Mouse (Mus musculus) erythroblast, embryonic 14.5 days (primary cell): ENCODE data around the gene Trim67. TPM values are rescaled to one million over a fixed set of nuclear protein-coding genes. Genes with fewer than 3 reads are reported as not detected.
"Not testable (repeated sequence)": the region's sequence is repeated elsewhere in the genome, so short reads cannot be mapped to it uniquely, and the experiment has no call there.

Experiments used
- H3K27me3 ChIP-seq: 2 replicates; pipeline ENCODE4 v1.6.1; 2012; ENCODE audit warnings: inconsistent platforms; ENCODE audit not compliant: control insufficient read depth
- H3K36me3 ChIP-seq: 2 replicates; pipeline ENCODE4 v1.6.1; 2012; ENCODE audit warnings: mild to moderate bottlenecking, inconsistent platforms; ENCODE audit not compliant: control insufficient read depth
- H3K4me1 ChIP-seq: 2 replicates; pipeline ENCODE4 v1.6.1; 2012; ENCODE audit warnings: inconsistent platforms; ENCODE audit not compliant: control insufficient read depth
- H3K4me3 ChIP-seq: replicated peaks from 2 replicates; pipeline ENCODE3; 2012; ENCODE audit warnings: moderate library complexity, mild to moderate bottlenecking, inconsistent platforms
- H3K9me3 ChIP-seq: 2 replicates; pipeline ENCODE4 v1.6.1; 2012; ENCODE audit warnings: low read length, inconsistent platforms, mixed read lengths; ENCODE audit not compliant: control insufficient read depth
- GATA1 ChIP-seq: IDR thresholded peaks from 2 replicates; pipeline ENCODE4 v1.6.1; 2012; ENCODE audit warnings: low read length, inconsistent platforms, mixed read lengths
- TAL1 ChIP-seq: IDR thresholded peaks from 3 replicates; pipeline ENCODE4 v1.6.1; 2012; ENCODE audit warnings: low read length, inconsistent platforms, mixed read lengths
- polyA plus RNA-seq: library from polyadenylated mRNA; stranded (reverse); fragments of >175 nt; gene quantifications from 2 replicates; pipeline ENCODE4 v1.2.3, GENCODE M21; 2012

Gene Trim67
- polyA plus RNA-seq, 1 experiment = not detected

DNA sequence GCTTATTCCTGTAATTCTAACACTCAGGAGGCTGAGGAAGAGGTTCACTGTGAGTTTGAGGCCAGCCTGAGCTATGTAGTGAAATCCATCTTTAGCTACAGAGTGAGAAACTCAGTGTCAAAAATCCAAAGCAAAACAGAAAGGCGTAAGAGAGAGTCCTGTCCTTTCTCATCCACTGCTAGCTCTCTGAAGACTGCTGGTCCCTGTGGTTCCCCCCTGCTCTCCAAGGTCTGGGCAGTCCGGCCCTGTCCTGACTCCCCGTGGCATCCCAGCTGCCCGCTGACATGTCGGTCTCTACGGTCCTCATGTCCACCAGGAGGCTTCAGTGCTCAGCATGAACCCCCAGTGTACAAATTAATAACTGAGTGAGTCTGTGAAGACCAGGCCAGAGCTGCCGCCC, 43.4 kb downstream of the Trim67 start:
- no peaks in the 10 kb centered on the region for H3K9me3 ChIP-seq
- H3K4me3 ChIP-seq = no peak overlapping the region
- no peak for TF ChIP-seq TAL1
- no peak for TF ChIP-seq GATA1
- peaks cover 10% of the 10 kb centered on the region for H3K27me3 ChIP-seq
- peaks cover 37% of the 10 kb centered on the region for H3K36me3 ChIP-seq
- H3K4me1 ChIP-seq = no peaks in the 10 kb centered on the region

DNA sequence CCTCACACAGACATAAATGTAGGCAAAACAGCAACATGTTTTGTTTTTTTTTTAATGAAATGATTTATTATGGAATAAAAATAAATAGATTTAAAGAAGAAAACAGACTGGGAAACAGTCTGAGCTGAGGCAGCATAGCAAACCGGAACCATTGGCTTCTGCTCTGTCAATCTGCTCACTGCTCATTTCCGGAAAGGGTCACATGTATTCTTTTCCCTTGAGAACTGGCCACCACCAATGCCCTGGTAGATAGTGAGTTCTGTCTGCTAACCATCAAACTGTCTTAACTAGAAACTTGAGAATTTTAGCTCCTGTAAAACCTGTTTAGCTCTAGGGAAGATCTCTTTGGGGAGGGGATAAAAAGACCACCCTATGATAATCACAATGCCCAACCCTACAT, 44.0 kb downstream of the Trim67 start:
- no peak overlapping the region for H3K4me3 ChIP-seq
- H3K36me3 ChIP-seq = peaks cover 42% of the 10 kb centered on the region
- no peaks in the 10 kb centered on the region for H3K4me1 ChIP-seq
- peaks cover 10% of the 10 kb centered on the region for H3K27me3 ChIP-seq
- no peak for TF ChIP-seq TAL1
- no peak for TF ChIP-seq GATA1
- H3K9me3 ChIP-seq = no peaks in the 10 kb centered on the region

DNA sequence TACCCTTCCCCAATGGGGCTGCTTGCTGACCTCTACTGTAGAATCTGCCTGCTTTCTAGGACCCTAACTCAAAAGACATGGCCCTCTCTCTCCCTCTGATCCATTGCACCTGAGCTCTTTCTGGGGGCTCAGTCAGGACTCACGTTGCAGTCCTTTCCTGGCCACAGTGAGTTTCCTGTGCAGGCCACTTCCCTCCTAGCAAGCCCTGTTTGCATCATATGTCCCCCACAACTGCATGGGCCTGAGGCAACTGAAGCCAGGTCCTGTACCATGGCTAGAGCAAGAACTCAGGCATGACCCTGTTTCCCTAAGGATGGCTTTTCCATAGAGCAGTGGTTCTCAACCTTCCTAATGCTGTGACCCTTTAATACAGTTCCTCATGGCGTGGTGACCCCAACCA, 45.1 kb downstream of the Trim67 start:
- peaks cover 49% of the 10 kb centered on the region for H3K36me3 ChIP-seq
- no peaks in the 10 kb centered on the region for H3K4me1 ChIP-seq
- no peak for TF ChIP-seq TAL1
- TF ChIP-seq GATA1 = no peak
- peaks cover 10% of the 10 kb centered on the region for H3K27me3 ChIP-seq
- H3K4me3 ChIP-seq = no peak overlapping the region
- no peaks in the 10 kb centered on the region for H3K9me3 ChIP-seq

DNA sequence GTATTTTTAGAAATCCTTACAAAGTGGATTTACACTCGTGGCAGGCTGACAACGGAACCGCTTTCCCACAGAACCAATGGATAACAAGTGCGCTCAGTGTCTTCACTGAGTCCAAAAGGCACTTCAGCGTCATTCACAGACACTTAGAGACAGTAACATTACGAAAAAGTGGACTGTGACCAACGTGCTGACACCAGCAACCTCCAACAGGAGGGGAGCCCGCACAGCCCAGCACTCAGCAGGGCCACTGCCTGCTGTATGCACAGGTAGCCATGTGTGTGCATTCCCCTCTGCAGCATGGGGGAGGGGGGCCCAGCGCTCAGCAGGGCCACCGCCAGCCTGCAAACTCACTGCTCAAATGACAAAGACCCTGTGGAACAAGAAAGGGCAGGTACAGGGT, 46.5 kb downstream of the Trim67 start:
- no peak for TF ChIP-seq TAL1
- no peak for TF ChIP-seq GATA1
- H3K4me1 ChIP-seq = peaks cover 1% of the 10 kb centered on the region; the same call in 1 of the 2 replicates
- no peaks in the 10 kb centered on the region for H3K27me3 ChIP-seq
- H3K4me3 ChIP-seq = no peak overlapping the region
- no peaks in the 10 kb centered on the region for H3K9me3 ChIP-seq
- H3K36me3 ChIP-seq = peaks cover 59% of the 10 kb centered on the region

- Histone ChIP-seq H3K9me3 (no peaks in the 10 kb centered on the region), H3K4me1 (peaks cover 3% of the 10 kb centered on the region; the same call in 1 of the 2 replicates), H3K36me3 (peaks cover 66% of the 10 kb centered on the region), H3K4me3 (no peak overlapping the region), H3K27me3 (no peaks in the 10 kb centered on the region)
- TF ChIP-seq GATA1 (no peak), TAL1 (no peak)
Measured at GRCm38 (mm10) chr8:124840900-124841299, 48.0 kb downstream of the Trim67 start.

GRCm38 (mm10) chr8:124841775-124842174, 48.9 kb downstream of the Trim67 start:
- TF ChIP-seq GATA1 (no peak), TAL1 (no peak)
- no peaks in the 10 kb centered on the region for H3K27me3 ChIP-seq
- peaks cover 3% of the 10 kb centered on the region; the same call in 1 of the 2 replicates for H3K4me1 ChIP-seq
- no peaks in the 10 kb centered on the region for H3K9me3 ChIP-seq
- no peak overlapping the region for H3K4me3 ChIP-seq
- H3K36me3 ChIP-seq = peaks cover 66% of the 10 kb centered on the region

DNA sequence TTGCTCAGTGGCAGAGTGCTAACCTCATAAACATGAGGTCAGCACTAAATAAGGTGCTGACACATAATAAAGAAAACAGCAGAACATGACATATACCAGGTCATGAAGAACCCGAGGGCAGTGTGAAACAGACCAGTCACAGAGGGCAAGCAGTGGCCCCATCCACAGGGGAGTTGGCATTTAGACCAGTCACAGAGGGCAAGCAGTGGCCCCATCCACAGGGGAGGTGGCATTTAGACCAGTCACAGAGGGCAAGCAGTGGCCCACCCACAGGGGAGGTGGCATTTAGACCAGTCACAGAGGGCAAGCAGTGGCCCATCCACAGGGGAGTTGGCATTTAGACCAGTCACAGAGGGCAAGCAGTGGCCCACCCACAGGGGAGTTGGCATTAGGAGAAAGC, 50.0 kb downstream of the Trim67 start:
- H3K27me3 ChIP-seq, H3K9me3 ChIP-seq, H3K4me1 ChIP-seq, H3K4me3 ChIP-seq: not testable (repeated sequence)
- peaks cover 63% of the 10 kb centered on the region for H3K36me3 ChIP-seq

- Histone ChIP-seq H3K4me3 (no peak overlapping the region), H3K27me3 (no peaks in the 10 kb centered on the region), H3K4me1 (peaks cover 3% of the 10 kb centered on the region; the same call in 1 of the 2 replicates), H3K36me3 (peaks cover 41% of the 10 kb centered on the region), H3K9me3 (no peaks in the 10 kb centered on the region)
- TF ChIP-seq GATA1 = no peak
- no peak for TF ChIP-seq TAL1
Measured at GRCm38 (mm10) chr8:124845131-124845530, 52.2 kb downstream of the Trim67 start.

- TF ChIP-seq GATA1 (no peak), TAL1 (no peak)
- Histone ChIP-seq H3K4me1 (peaks cover 3% of the 10 kb centered on the region; the same call in 1 of the 2 replicates), H3K36me3 (peaks cover 36% of the 10 kb centered on the region), H3K9me3 (no peaks in the 10 kb centered on the region), H3K4me3 (no peak overlapping the region), H3K27me3 (no peaks in the 10 kb centered on the region)
Measured at GRCm38 (mm10) chr8:124845573-124845972, 52.7 kb downstream of the Trim67 start.

DNA sequence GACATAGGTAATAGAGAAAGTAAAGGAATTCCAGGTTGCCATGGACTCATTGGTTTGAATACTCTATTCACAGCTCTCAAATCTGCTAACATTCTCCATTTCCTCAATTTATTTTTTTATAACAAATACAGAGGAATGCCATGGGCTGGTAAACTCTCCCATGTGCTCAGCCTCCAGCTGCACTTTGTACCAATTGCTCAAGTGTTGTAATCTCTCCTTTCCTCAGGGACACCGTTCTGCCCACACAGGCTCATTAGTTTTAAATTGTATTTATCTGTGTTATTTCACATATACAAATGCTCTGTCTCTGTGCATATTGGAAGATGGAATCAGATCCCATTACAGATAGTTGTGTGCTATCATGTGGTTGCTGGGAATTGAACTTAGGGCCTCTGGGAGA, 60.6 kb downstream of the Trim67 start:
- Histone ChIP-seq H3K4me1 (no peaks in the 10 kb centered on the region; the same call in 1 of the 2 replicates), H3K4me3 (no peak overlapping the region), H3K36me3 (peaks cover 46% of the 10 kb centered on the region), H3K27me3 (no peaks in the 10 kb centered on the region), H3K9me3 (no peaks in the 10 kb centered on the region)
- TF ChIP-seq GATA1 = no peak
